Mouse (Mus musculus) megakaryocyte, embryonic 14.5 days (primary cell): ENCODE results near the gene Chst13.

Experiments used
- FLI1 ChIP-seq: IDR thresholded peaks from 2 replicates; pipeline ENCODE4 v1.6.1; 2012; ENCODE audit warnings: low read length, inconsistent platforms, mixed read lengths
- GATA1 ChIP-seq: IDR thresholded peaks from 3 replicates; pipeline ENCODE4 v1.6.1; 2012; ENCODE audit warnings: mixed read lengths, low read length, inconsistent platforms, borderline replicate concordance

DNA sequence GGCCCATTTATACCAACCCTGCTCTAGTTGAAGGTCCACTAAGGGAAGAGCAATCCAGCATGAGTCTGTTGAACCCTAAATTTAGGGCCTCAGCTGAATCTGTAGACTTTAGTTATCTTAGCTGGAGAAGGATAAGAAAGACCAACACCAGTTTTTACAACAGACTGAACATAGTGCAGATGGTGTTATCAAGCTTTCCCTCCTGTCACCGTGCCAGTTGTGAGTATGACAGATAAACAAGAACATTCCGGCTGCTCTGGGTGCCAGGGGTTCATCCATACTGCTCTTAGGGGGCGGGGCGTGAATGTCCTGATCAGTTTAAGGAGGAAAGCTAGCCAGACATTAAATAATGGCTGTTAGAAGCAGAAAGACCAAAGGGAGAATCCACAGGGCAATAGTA, 49.7 kb upstream of the Chst13 start:
- TF ChIP-seq FLI1 (no peak), GATA1 (no peak)
